Mouse (Mus musculus) T-helper 17 cell (primary cell): ENCODE measurements around the gene Podxl2.

Source experiments
- in situ Hi-C, 2 experiments: fragments of 300-600 bp; cut with MboI, MseI; formaldehyde crosslinking; loops; 1 replicate in 1 of 2; 2 replicates in 1 of 2; pipeline ENCODE4 v1.15.1; 2025; ENCODE audit warnings: high pct_unique_total_duplicates in 2 of 2

Gene Podxl2

GRCm38 (mm10) chr6:88831456-88831855 is 43.4 kb downstream of the Podxl2 start:
- in situ Hi-C loops: no loop called here

- in situ Hi-C loops: no loop called here
Measured at GRCm38 (mm10) chr6:88830112-88830702, 44.6 kb downstream of the Podxl2 start.

- in situ Hi-C loops: loop anchor here in 1 of 2 experiments (5.0 kb wide), 1 partner anchor 72 kb away; no protein-coding TSS in a partner anchor
Measured at GRCm38 (mm10) chr6:88829579-88829978, 45.3 kb downstream of the Podxl2 start.

GRCm38 (mm10) chr6:88828206-88829009 is 46.4 kb downstream of the Podxl2 start:
- in situ Hi-C loops: loop anchor here in 1 of 2 experiments (5.0 kb wide), 1 partner anchor 71 kb away; no protein-coding TSS in a partner anchor

GRCm38 (mm10) chr6:88827395-88828205 is 47.2 kb downstream of the Podxl2 start:
- in situ Hi-C loops: loop anchor here in 1 of 2 experiments (5.0 kb wide), 1 partner anchor 70 kb away; no protein-coding TSS in a partner anchor

- in situ Hi-C loops: loop anchor here in 1 of 2 experiments (5.0 kb wide), 1 partner anchor 70 kb away; no protein-coding TSS in a partner anchor
Measured at GRCm38 (mm10) chr6:88826965-88827364, 47.9 kb downstream of the Podxl2 start.

- in situ Hi-C loops: loop anchor here in 1 of 2 experiments (5.0 kb wide), 1 partner anchor 69 kb away; no protein-coding TSS in a partner anchor
Measured at GRCm38 (mm10) chr6:88826545-88826944, 48.3 kb downstream of the Podxl2 start.

- in situ Hi-C loops: loop anchor here in 1 of 2 experiments (5.0 kb wide), 1 partner anchor 69 kb away; no protein-coding TSS in a partner anchor
Measured at GRCm38 (mm10) chr6:88826088-88826487, 48.8 kb downstream of the Podxl2 start.

GRCm38 (mm10) chr6:88824183-88824582 is 50.7 kb downstream of the Podxl2 start:
- in situ Hi-C loops: no loop called here

GRCm38 (mm10) chr6:88821901-88822300 is 52.9 kb downstream of the Podxl2 start:
- in situ Hi-C loops: no loop called here

- in situ Hi-C loops: no loop called here
Measured at GRCm38 (mm10) chr6:88821294-88821693, 53.5 kb downstream of the Podxl2 start.

GRCm38 (mm10) chr6:88820853-88821252 is 54.0 kb downstream of the Podxl2 start:
- in situ Hi-C loops: no loop called here

- in situ Hi-C loops: no loop called here
Measured at GRCm38 (mm10) chr6:88816913-88817312, 57.9 kb downstream of the Podxl2 start.

- in situ Hi-C loops: no loop called here
Measured at GRCm38 (mm10) chr6:88815489-88815888, 59.4 kb downstream of the Podxl2 start.

- in situ Hi-C loops: no loop called here
Measured at GRCm38 (mm10) chr6:88815036-88815435, 59.8 kb downstream of the Podxl2 start.

- in situ Hi-C loops: no loop called here
Measured at GRCm38 (mm10) chr6:88813832-88814231, 61.0 kb downstream of the Podxl2 start.

GRCm38 (mm10) chr6:88812886-88813285 is 62.0 kb downstream of the Podxl2 start:
- in situ Hi-C loops: no loop called here

GRCm38 (mm10) chr6:88811880-88812400 is 62.9 kb downstream of the Podxl2 start:
- in situ Hi-C loops: no loop called here

GRCm38 (mm10) chr6:88811396-88811795 is 63.4 kb downstream of the Podxl2 start:
- in situ Hi-C loops: no loop called here

- in situ Hi-C loops: no loop called here
Measured at GRCm38 (mm10) chr6:88810291-88810690, 64.6 kb downstream of the Podxl2 start.
